Mouse (Mus musculus): Measurements from ENCODE around the gene Olfr157.
"Not testable (repeated sequence)": the region's sequence is repeated elsewhere in the genome, so short reads cannot be mapped to it uniquely, and the experiment has no call there.

Gene Olfr157

GRCm38 (mm10) chr4:43795844-43796243, 44.2 kb downstream of the Olfr157 start:
- CTCF ChIA-PET, result not testable (repeated sequence)

- CTCF ChIA-PET, result no interaction called here
Observed at GRCm38 (mm10) chr4:43795296-43795695, 44.7 kb downstream of the Olfr157 start.
